9 mouse cellular contexts compared by ENCODE assay signal in genomic region chr12:3855762-3856501, GRCm38 (mm10). TPM values are rescaled to one million over a fixed set of nuclear protein-coding genes. Genes with fewer than 3 reads are reported as not detected.
DNase-seq lines count a peak whose midpoint lies in the region; ATAC-seq and TF ChIP-seq lines count a peak whose summit lies in the region.
"Had no signal": no experiment of that assay in that cellular context is flagged by ENCODE, and none has a peak within 500 bp of the region (broad histone marks: within the 10 kb centered on the region; RNA-seq: fewer than 3 reads in every experiment).

No protein-coding gene starts in this region.

- peak; percentile 46 for DNase-seq in B cell, adult 2 months
- DNase-seq in T-cell, adult 2 months (ENCODE audit: low spot score): peak; percentile 70
- peak; percentile 87 for DNase-seq in heart, postnatal 0 days (ENCODE audit: low spot score)
- DNase-seq in kidney, postnatal 25 days: peak; percentile 81 to 93
- DNase-seq in lung, postnatal 36 days: peak; percentile 83
- no peak for DNase-seq in retina, embryonic 14.5 days (ENCODE audit: low spot score)

- peak overlapping the region; percentile 69 for H3K27ac ChIP-seq in embryonic facial prominence, embryonic 12.5 days
- H3K27ac ChIP-seq in heart, postnatal 0 days (ENCODE audit: low read depth): peak overlapping the region; percentile 96
- peak overlapping the region; percentile 65 for H3K27ac ChIP-seq in small intestine, adult 2 months (ENCODE audit: insufficient read depth, low read depth, low read length)

- peaks cover 46% of the 10 kb centered on the region for H3K36me3 ChIP-seq in embryonic facial prominence, embryonic 12.5 days
- peaks cover 15% of the 10 kb centered on the region for H3K36me3 ChIP-seq in heart, postnatal 0 days (replicated peaks; ENCODE audit: control insufficient read depth, insufficient read depth, low read length)
- H3K36me3 ChIP-seq in small intestine, adult 2 months (ENCODE audit: control insufficient read depth, insufficient read depth, low read length): peaks cover 14% of the 10 kb centered on the region

- H3K27me3 ChIP-seq in embryonic facial prominence, embryonic 12.5 days: no peaks in the 10 kb centered on the region
- H3K27me3 ChIP-seq in heart, postnatal 0 days (ENCODE audit: control insufficient read depth, insufficient read depth, low read length): no peaks in the 10 kb centered on the region
- H3K27me3 ChIP-seq in small intestine, adult 2 months (ENCODE audit: control insufficient read depth, insufficient read depth, low read length): no peaks in the 10 kb centered on the region

- H3K9me3 ChIP-seq in embryonic facial prominence, embryonic 12.5 days: no peaks in the 10 kb centered on the region
- H3K9me3 ChIP-seq in heart, postnatal 0 days (replicated peaks; ENCODE audit: control insufficient read depth, low read length): no peaks in the 10 kb centered on the region

- no peak overlapping the region for H3K4me3 ChIP-seq in embryonic facial prominence, embryonic 12.5 days
- H3K4me3 ChIP-seq in heart, postnatal 0 days (ENCODE audit: low read depth, low read length): no peak overlapping the region; the same call in 1 of the 2 replicates
- H3K4me3 ChIP-seq in small intestine, adult 2 months (ENCODE audit: low read depth, low read length): no peak overlapping the region
- H3K4me3 ChIP-seq: erythroblast, embryonic 14.5 days had no signal

- no peak overlapping the region for H3K9ac ChIP-seq in embryonic facial prominence, embryonic 12.5 days
- H3K9ac ChIP-seq in heart, postnatal 0 days (replicated peaks; ENCODE audit: low read depth, low read length): peak overlapping the region; percentile 50

- 0 out of 2 replicates have a peak, but pooled peaks have one; percentile 10 for ATAC-seq in embryonic facial prominence, embryonic 12.5 days (ENCODE audit: insufficient number of reproducible peaks, insufficient read depth, low FRiP score, low TSS enrichment)
- ATAC-seq in heart, postnatal 0 days (ENCODE audit: insufficient read depth, low read depth): peak; percentile 89

- no peak overlapping the region for H3K4me2 ChIP-seq in embryonic facial prominence, embryonic 12.5 days (replicated peaks)
- H3K4me2 ChIP-seq in heart, postnatal 0 days (ENCODE audit: low read depth, low read length): peak overlapping the region; percentile 32

- 47% methylated on average over 7 of the region's 7 CpGs for WGBS in embryonic facial prominence, embryonic 12.5 days
- WGBS in heart, postnatal 0 days: 4% methylated on average over 7 of the region's 7 CpGs
- 60% methylated on average over 7 of the region's 7 CpGs for WGBS in small intestine, adult 2 months

- no peak for TF ChIP-seq POLR2A in small intestine, adult 2 months (IDR thresholded peaks at IDR 0.05; ENCODE audit: low read depth, low read length)

- TF ChIP-seq EP300 in heart, postnatal 0 days (IDR thresholded peaks at IDR 0.05; ENCODE audit: low read depth): no peak

- peaks cover 15% of the 10 kb centered on the region for H3K4me1 ChIP-seq in embryonic facial prominence, embryonic 12.5 days
- H3K4me1 ChIP-seq in heart, postnatal 0 days (ENCODE audit: control insufficient read depth, insufficient read depth): peaks cover 35% of the 10 kb centered on the region
- H3K4me1 ChIP-seq in small intestine, adult 2 months (ENCODE audit: control insufficient read depth, insufficient read depth, insufficient read length, low read length): peaks cover 17% of the 10 kb centered on the region

- 0 out of 2 replicates have a peak, but pooled peaks have one; percentile 3 for TF ChIP-seq CTCF in heart, postnatal 0 days (IDR thresholded peaks at IDR 0.05; ENCODE audit: low read depth)
- no peak for TF ChIP-seq CTCF in small intestine, adult 2 months (IDR thresholded peaks at IDR 0.05; ENCODE audit: extremely low read depth, insufficient read length, insufficient replicate concordance, low read depth, low read length)

RNA-seq across cellular contexts. Expression of gene Dnmt3a, which starts 50.1 kb away (rescaled TPM):
- polyA plus RNA-seq in embryonic facial prominence, embryonic 12.5 days (2016; fragmentation: Nextera tagmentation; extraction: Ambion mirVana): 220 and 229 TPM in 2 replicates
- 31.7 and 32.8 TPM in 2 replicates for total RNA-seq in heart, postnatal 0 days (2014; rRNA removed; ENCODE audit: low replicate concordance)
- polyA plus RNA-seq in heart, postnatal 0 days (2015; fragmentation: Nextera tagmentation; extraction: Ambion mirVana): 71.5 and 76.0 TPM in 2 replicates
- 5.2 and 10.2 TPM in 2 replicates for polyA plus RNA-seq in small intestine, adult 2 months (2012; rRNA removed)
